Mouse (Mus musculus) MEL (cell line): ENCODE data around the gene Gm5965. TPM values are rescaled to one million over a fixed set of nuclear protein-coding genes. Genes with fewer than 3 reads are reported as not detected.

ENCODE experiments used
- DNase-seq: peaks from one replicate; pipeline ENCODE4 v3.0.0; 2011; ENCODE audit warnings: low read depth, low spot score
- H3K27ac ChIP-seq: 2 replicates; pipeline ENCODE4 v1.5.1; 2012; ENCODE audit warnings: low read depth, mild to moderate bottlenecking, control low read depth, low read length, moderate library complexity; ENCODE audit not compliant: control insufficient read depth
- H3K27me3 ChIP-seq, 2 experiments: fragments of 150-350 bp in 1 of 2; sonication (generic) in 1 of 2; 2 replicates each; pipeline ENCODE4 v1.6.1; 2012; ENCODE audit warnings: low read length in 2 of 2, mild to moderate bottlenecking in 2 of 2, improper control_type of control experiment in 1 of 2, moderate library complexity in 1 of 2; ENCODE audit not compliant: insufficient read depth in 2 of 2, control insufficient read depth in 1 of 2
- H3K36me3 ChIP-seq, 2 experiments: 2 replicates each; pipeline ENCODE4 v1.6.1; 2012 to 2014; ENCODE audit warnings: low read length in 2 of 2, improper control_type of control experiment in 1 of 2, inconsistent platforms in 1 of 2, mild to moderate bottlenecking in 1 of 2; ENCODE audit not compliant: insufficient read depth in 2 of 2, control insufficient read depth in 1 of 2
- H3K4me1 ChIP-seq, 2 experiments: fragments of 150-350 bp in 1 of 2; sonication (generic) in 1 of 2; 2 replicates each; pipeline ENCODE4 v1.6.1; 2012; ENCODE audit warnings: low read length in 2 of 2, improper control_type of control experiment in 1 of 2, mild to moderate bottlenecking in 1 of 2; ENCODE audit not compliant: insufficient read depth in 2 of 2, control insufficient read depth in 1 of 2
- H3K4me3 ChIP-seq, 2 experiments: fragments of 150-350 bp in 1 of 2; sonication (generic) in 1 of 2; 2 replicates each; pipeline ENCODE4 v1.5.1; 2012; ENCODE audit warnings: low read depth in 2 of 2, low read length in 2 of 2, mild to moderate bottlenecking in 2 of 2, moderate library complexity in 2 of 2, control low read depth in 1 of 2, improper control_type of control experiment in 1 of 2; ENCODE audit not compliant: control insufficient read depth in 1 of 2, insufficient read depth in 1 of 2
- H3K79me2 ChIP-seq: 2 replicates; pipeline ENCODE4 v1.6.1; 2012; ENCODE audit warnings: mild to moderate bottlenecking, low read length, moderate library complexity; ENCODE audit not compliant: control insufficient read depth, poor library complexity, insufficient read depth
- H3K9ac ChIP-seq: 2 replicates; pipeline ENCODE4 v1.6.1; 2012; ENCODE audit warnings: low read depth, mild to moderate bottlenecking, control low read depth, low read length, moderate library complexity; ENCODE audit not compliant: control insufficient read depth, poor library complexity, severe bottlenecking
- H3K9me3 ChIP-seq: fragments of 150-350 bp; sonication (generic); replicated peaks from 2 replicates; pipeline ENCODE4 v1.6.1; 2012; ENCODE audit warnings: mild to moderate bottlenecking, low read length, improper control_type of control experiment, moderate library complexity; ENCODE audit not compliant: insufficient read depth
- CHD1 ChIP-seq: IDR thresholded peaks from 2 replicates; pipeline ENCODE4 v1.6.1; 2012; ENCODE audit warnings: low read depth, mild to moderate bottlenecking, inconsistent platforms, low read length, improper control_type of control experiment
- E2F4 ChIP-seq: IDR thresholded peaks from 2 replicates; pipeline ENCODE4 v1.6.1; 2011; ENCODE audit warnings: low read depth, low read length, improper control_type of control experiment, borderline replicate concordance
- ELF1 ChIP-seq: IDR thresholded peaks from 2 replicates; pipeline ENCODE4 v1.6.1; 2014; ENCODE audit warnings: low read depth, mild to moderate bottlenecking, inconsistent platforms, low read length, improper control_type of control experiment, moderate library complexity
- EP300 ChIP-seq, 2 experiments: IDR thresholded peaks; 2 replicates each; pipeline ENCODE4 v1.6.1; 2011; ENCODE audit warnings: improper control_type of control experiment in 2 of 2, low read length in 2 of 2, low read depth in 1 of 2, mild to moderate bottlenecking in 1 of 2
- ETS1 ChIP-seq: IDR thresholded peaks from 2 replicates; pipeline ENCODE4 v1.6.1; 2012; ENCODE audit warnings: low read depth, mild to moderate bottlenecking, inconsistent platforms, low read length, improper control_type of control experiment, moderate library complexity
- GABPA ChIP-seq: IDR thresholded peaks from 2 replicates; pipeline ENCODE4 v1.6.1; 2012; ENCODE audit warnings: low read depth, mild to moderate bottlenecking, inconsistent platforms, low read length, improper control_type of control experiment, moderate library complexity
- GATA1 ChIP-seq: IDR thresholded peaks from 2 replicates; pipeline ENCODE4 v1.6.1; 2011; ENCODE audit warnings: low read depth, low read length, improper control_type of control experiment
- HCFC1 ChIP-seq: IDR thresholded peaks from 2 replicates; pipeline ENCODE4 v1.6.1; 2012; ENCODE audit warnings: low read depth, mild to moderate bottlenecking, inconsistent platforms, low read length, improper control_type of control experiment, moderate library complexity
- MAZ ChIP-seq: IDR thresholded peaks from 2 replicates; pipeline ENCODE4 v1.6.1; 2012; ENCODE audit warnings: low read depth, mild to moderate bottlenecking, inconsistent platforms, low read length, improper control_type of control experiment
- MXI1 ChIP-seq: IDR thresholded peaks from 2 replicates; pipeline ENCODE4 v1.6.1; 2011; ENCODE audit warnings: mild to moderate bottlenecking, low read depth, low read length, improper control_type of control experiment
- MYB ChIP-seq: IDR thresholded peaks from 2 replicates; pipeline ENCODE4 v1.6.1; 2011; ENCODE audit warnings: mild to moderate bottlenecking, low read depth, low read length, improper control_type of control experiment
- POLR2A ChIP-seq, 2 experiments: IDR thresholded peaks; 2 replicates each; pipeline ENCODE4 v1.6.1; 2011 to 2012; ENCODE audit warnings: low read length in 2 of 2, mild to moderate bottlenecking in 2 of 2, control low read depth in 1 of 2, improper control_type of control experiment in 1 of 2, low read depth in 1 of 2, moderate library complexity in 1 of 2; ENCODE audit not compliant: control insufficient read depth in 1 of 2, insufficient read depth in 1 of 2, poor library complexity in 1 of 2
- POLR2AphosphoS5 ChIP-seq: IDR thresholded peaks from 2 replicates; pipeline ENCODE4 v1.6.1; 2012; ENCODE audit warnings: low read depth, borderline replicate concordance, mild to moderate bottlenecking, inconsistent platforms, low read length, moderate library complexity, mixed read lengths
- SIN3A ChIP-seq: IDR thresholded peaks from 2 replicates; pipeline ENCODE4 v1.6.1; 2012; ENCODE audit warnings: low read length, improper control_type of control experiment, inconsistent platforms
- SMC3 ChIP-seq: IDR thresholded peaks from 2 replicates; pipeline ENCODE4 v1.6.1; 2011; ENCODE audit warnings: low read depth, low read length, improper control_type of control experiment
- TAL1 ChIP-seq: IDR thresholded peaks from 2 replicates; pipeline ENCODE4 v1.6.1; 2012; ENCODE audit warnings: mild to moderate bottlenecking, inconsistent platforms, low read length, moderate library complexity, mixed read lengths
- TBP ChIP-seq: IDR thresholded peaks from 2 replicates; pipeline ENCODE4 v1.8.0; 2011; ENCODE audit warnings: low read depth, low read length, improper control_type of control experiment
- ZC3H11A ChIP-seq: IDR thresholded peaks from 2 replicates; pipeline ENCODE4 v1.6.1; 2012; ENCODE audit warnings: low read depth, mild to moderate bottlenecking, inconsistent platforms, low read length, improper control_type of control experiment
- ZMIZ1 ChIP-seq: IDR thresholded peaks from 2 replicates; pipeline ENCODE4 v1.6.1; 2012; ENCODE audit warnings: low read depth, mild to moderate bottlenecking, inconsistent platforms, low read length, improper control_type of control experiment, moderate library complexity
- ZNF384 ChIP-seq: IDR thresholded peaks from 2 replicates; pipeline ENCODE4 v1.6.1; 2012; ENCODE audit warnings: low read depth, mild to moderate bottlenecking, inconsistent platforms, low read length, improper control_type of control experiment
- polyA plus RNA-seq, 2 experiments: library from polyadenylated mRNA; stranded (reverse) in 1 of 2; unstranded in 1 of 2; fragments of >175 nt in 1 of 2; fragments of >200 nt in 1 of 2; gene quantifications; 2 replicates each; pipeline versions ENCODE4 v1.2.1 to v1.2.4; 2012; ENCODE audit warnings: low replicate concordance in 2 of 2, low read depth in 1 of 2; ENCODE audit not compliant: insufficient read length in 2 of 2, insufficient read depth in 1 of 2, missing spikeins in 1 of 2
- total RNA-seq: library from RNA; depleted of rRNA; stranded (reverse); fragments of 300-350 nt; gene quantifications from 2 replicates; pipeline ENCODE4 v1.2.3, GENCODE M21; 2012

The Gm5965 gene
- total and polyA plus RNA-seq, 3 experiments = not detected

- Histone ChIP-seq H3K36me3 (no peaks in the 10 kb centered on the region), H3K79me2 (no peaks in the 10 kb centered on the region), H3K4me3 (no peak within 1 kb of the TSS), H3K27me3 (no peaks in the 10 kb centered on the region), H3K9me3 (no peaks in the 10 kb centered on the region), H3K4me1 (no peaks in the 10 kb centered on the region), H3K9ac (no peak within 1 kb of the TSS), H3K27ac (no peak within 1 kb of the TSS)
- no peak for DNase-seq
- TF ChIP-seq E2F4 (no peak), SMC3 (no peak), TBP (no peak), ZMIZ1 (no peak), MXI1 (no peak), MYB (no peak), ETS1 (no peak), ELF1 (no peak), TAL1 (no peak)
Measured at GRCm38 (mm10) chr16:88774106-88774505, 3.6 kb upstream of the Gm5965 start, which contains the start of gene 2310057N15Rik. Gene 2310057N15Rik, minus strand, starts transcription at chr16:88774206.

- TF ChIP-seq CHD1 (no peak), SIN3A (no peak), POLR2AphosphoS5 (no peak), ELF1 (no peak), ZNF384 (no peak), HCFC1 (no peak), MAZ (no peak), ZC3H11A (no peak), POLR2A (IDR thresholded peaks at IDR 0.05; ENCODE audit: control insufficient read depth in 1 of 2, insufficient read depth in 1 of 2, low read depth in 1 of 2, low read length in 2 of 2, poor library complexity in 1 of 2) (no peak), GATA1 (no peak), EP300 (IDR thresholded peaks at IDR 0.05; ENCODE audit: low read depth in 1 of 2, low read length in 2 of 2) (no peak), E2F4 (no peak), TBP (no peak), ETS1 (no peak), GABPA (no peak)
- TF ChIP-seq, all 39 proteins: peak for 0
- no peaks in the 10 kb centered on the region for H3K4me1 ChIP-seq
- no peaks in the 10 kb centered on the region for H3K36me3 ChIP-seq
- H3K27ac ChIP-seq = no peak overlapping the region
- H3K79me2 ChIP-seq = no peaks in the 10 kb centered on the region
- DNase-seq = no peak
- no peak overlapping the region for H3K9ac ChIP-seq
- H3K4me3 ChIP-seq = no peak overlapping the region
- no peaks in the 10 kb centered on the region for H3K9me3 ChIP-seq
- H3K27me3 ChIP-seq = no peaks in the 10 kb centered on the region
Measured at GRCm38 (mm10) chr16:88786786-88787185, 9.1 kb downstream of the Gm5965 start.
